Mouse (Mus musculus) liver, embryonic 14.5 days (tissue): ENCODE measurements around the gene B3gntl1.

Experiments used
- CTCF ChIP-seq: IDR thresholded peaks from 2 replicates; pipeline ENCODE4 v1.5.1; 2016; ENCODE audit warnings: antibody characterized with exemption, low read depth, control low read depth
- EP300 ChIP-seq: IDR thresholded peaks from 2 replicates; pipeline ENCODE4 v1.6.1; 2016; ENCODE audit warnings: antibody characterized with exemption, low read depth

- TF ChIP-seq CTCF (no peak), EP300 (no peak)
Observed at GRCm38 (mm10) chr11:121668776-121669175, 4.2 kb downstream of the B3gntl1 start.
